ENCODE assay signal across 21 mouse cellular contexts in genomic region chr17:87517258-87517657, GRCm38 (mm10).
DNase-seq lines count a peak whose midpoint lies in the region; ATAC-seq and TF ChIP-seq lines count a peak whose summit lies in the region.
"Had no signal": no experiment of that assay in that cellular context is flagged by ENCODE, and none has a peak within 500 bp of the region (broad histone marks: within the 10 kb centered on the region; RNA-seq: fewer than 3 reads in every experiment).

No protein-coding gene starts in this region.

- H3K27me3 ChIP-seq in heart, embryonic 15.5 days = no peaks in the 10 kb centered on the region
- H3K27me3 ChIP-seq in kidney, embryonic 16.5 days (ENCODE audit: insufficient read depth, low read length) = no peaks in the 10 kb centered on the region
- H3K27me3 ChIP-seq in kidney, adult 2 months (replicated peaks; ENCODE audit: control insufficient read depth, insufficient read depth, low read length) = no peaks in the 10 kb centered on the region
- H3K27me3 ChIP-seq: CH12.LX; embryonic facial prominence, embryonic 13.5 days; lung, embryonic 15.5 days had no signal

- no peak overlapping the region for H3K4me3 ChIP-seq in heart, embryonic 15.5 days
- no peak overlapping the region for H3K4me3 ChIP-seq in kidney, embryonic 16.5 days (ENCODE audit: low read length)
- H3K4me3 ChIP-seq in kidney, adult 2 months (ENCODE audit: insufficient read depth, low read depth, low read length) = no peak overlapping the region
- H3K4me3 ChIP-seq: embryonic facial prominence, embryonic 13.5 days; left cerebral cortex, adult 2 months; lung, embryonic 15.5 days had no signal

- WGBS in heart, embryonic 15.5 days = 17% methylated on average over 9 of the region's 9 CpGs
- WGBS in kidney, embryonic 16.5 days = 29% methylated on average over 9 of the region's 9 CpGs
- WGBS in kidney, adult 2 months = 44% methylated on average over 9 of the region's 9 CpGs

- H3K9me3 ChIP-seq in heart, embryonic 15.5 days (replicated peaks) = no peaks in the 10 kb centered on the region
- H3K9me3 ChIP-seq in kidney, embryonic 16.5 days (ENCODE audit: low read length) = no peaks in the 10 kb centered on the region
- H3K9me3 ChIP-seq: embryonic facial prominence, embryonic 13.5 days; lung, embryonic 15.5 days had no signal

- H3K4me1 ChIP-seq in heart, embryonic 15.5 days (replicated peaks) = peaks cover 41% of the 10 kb centered on the region
- H3K4me1 ChIP-seq in kidney, embryonic 16.5 days (ENCODE audit: insufficient read depth, low read length) = peaks cover 26% of the 10 kb centered on the region
- no peaks in the 10 kb centered on the region for H3K4me1 ChIP-seq in kidney, adult 2 months (ENCODE audit: control insufficient read depth, insufficient read depth, low read length)

- peak; percentile 52 to 69 for DNase-seq in gastrocnemius, adult 8-10 months (ENCODE audit: low spot score in 2 of 2)
- DNase-seq in gastrocnemius, postnatal 4 days (ENCODE audit: low spot score in 2 of 2) = no peak
- no peak for DNase-seq in heart, adult 9 months (ENCODE audit: low spot score in 2 of 2)
- DNase-seq in kidney, adult 2 months = no peak
- peak; percentile 60 for DNase-seq in testis, postnatal 10 days (ENCODE audit: low spot score)
- DNase-seq in testis, postnatal 14 days (ENCODE audit: low spot score) = no peak
- DNase-seq: adrenal gland, postnatal 14 days; cerebellum, adult 9-11 months; kidney, postnatal 10 days; left cerebral cortex, postnatal 4 days; lung, postnatal 4 days; right cerebral cortex, postnatal 4 days; thymus, postnatal 25 days had no signal

- no peak for TF ChIP-seq CTCF in kidney, adult 2 months (conservative IDR thresholded peaks at IDR 0.05; ENCODE audit: insufficient read depth, insufficient read length, low read depth, low read length)

- no peak overlapping the region for H3K27ac ChIP-seq in heart, embryonic 15.5 days
- H3K27ac ChIP-seq in kidney, embryonic 16.5 days (ENCODE audit: low read length) = no peak overlapping the region
- H3K27ac ChIP-seq in kidney, adult 2 months (ENCODE audit: insufficient read depth, low read depth, low read length) = no peak overlapping the region
- H3K27ac ChIP-seq: embryonic facial prominence, embryonic 13.5 days; hindbrain, postnatal 0 days; left cerebral cortex, adult 2 months; lung, embryonic 15.5 days had no signal

- no peaks in the 10 kb centered on the region for H3K36me3 ChIP-seq in heart, embryonic 15.5 days
- no peaks in the 10 kb centered on the region for H3K36me3 ChIP-seq in kidney, embryonic 16.5 days (ENCODE audit: insufficient read depth, low read length)
- H3K36me3 ChIP-seq in kidney, adult 2 months (ENCODE audit: control insufficient read depth, insufficient read depth, low read length) = no peaks in the 10 kb centered on the region
- H3K36me3 ChIP-seq: embryonic facial prominence, embryonic 13.5 days; lung, embryonic 15.5 days had no signal

- H3K4me2 ChIP-seq in heart, embryonic 15.5 days = peak overlapping the region; percentile 42
- no peak overlapping the region for H3K4me2 ChIP-seq in kidney, embryonic 16.5 days (replicated peaks; ENCODE audit: low read depth, low read length)
- H3K4me2 ChIP-seq: embryonic facial prominence, embryonic 13.5 days; lung, embryonic 15.5 days had no signal

- TF ChIP-seq POLR2A in kidney, adult 2 months (IDR thresholded peaks at IDR 0.05; ENCODE audit: low read depth, low read length) = no peak

- H3K9ac ChIP-seq in heart, embryonic 15.5 days = no peak overlapping the region
- H3K9ac ChIP-seq in kidney, embryonic 16.5 days (replicated peaks; ENCODE audit: low read length) = no peak overlapping the region
- H3K9ac ChIP-seq: embryonic facial prominence, embryonic 13.5 days; lung, embryonic 15.5 days had no signal

- ATAC-seq in heart, embryonic 15.5 days (replicated peaks; ENCODE audit: insufficient number of reproducible peaks, insufficient read depth, low FRiP score, low read depth) = peak; percentile 52; the same call in 1 of the 2 replicates
- ATAC-seq in kidney, embryonic 16.5 days (ENCODE audit: low FRiP score, low TSS enrichment) = peak; percentile 65
- ATAC-seq: forebrain, embryonic 14.5 days; hindbrain, postnatal 0 days had no signal

Comparison
In these comparisons a context has a peak if more than half of its experiments do, and no peak if none do; other contexts are left out.
1. DNase-seq: peak in gastrocnemius, adult 8-10 months (2 of 2) and testis, postnatal 10 days (single experiment); none in gastrocnemius, postnatal 4 days (0 of 2), heart, adult 9 months (0 of 2), kidney, adult 2 months (single experiment) and testis, postnatal 14 days (single experiment).